Mouse (Mus musculus): Measurements from ENCODE around the gene Phldb1. TPM values are rescaled to one million over a fixed set of nuclear protein-coding genes. Genes with fewer than 3 reads are reported as not detected.
A peak's percentile ranks its signal among the peaks of the same experiment; 100 is the strongest.

Phldb1 gene
- polyA plus RNA-seq, 1 experiment, result 12.3 TPM

GRCm38 (mm10) chr9:44736301-44736700, 1.3 kb upstream of the Phldb1 start:
- DNase-seq (ENCODE audit: low read depth in 1 of 2, low spot score in 2 of 2), result no peak
- no peak overlapping the region for H3K27ac ChIP-seq (ENCODE audit: insufficient read depth, low read length)
- no peaks in the 10 kb centered on the region for H3K36me3 ChIP-seq (ENCODE audit: control insufficient read depth, insufficient read depth, low read length)
- peaks cover 14% of the 10 kb centered on the region for H3K27me3 ChIP-seq (ENCODE audit: control insufficient read depth, insufficient read depth, low read length)
- no peak overlapping the region for H3K4me3 ChIP-seq (ENCODE audit: extremely low read depth, insufficient read depth, insufficient read length)
- 77% methylated on average over 2 of the region's 2 CpGs for WGBS
- H3K4me1 ChIP-seq (ENCODE audit: control insufficient read depth, insufficient read depth, insufficient read length), result peaks cover 7% of the 10 kb centered on the region
- TF ChIP-seq POLR2A (IDR thresholded peaks at IDR 0.05; ENCODE audit: low read depth, low read length) (no peak), CTCF (IDR thresholded peaks at IDR 0.05; ENCODE audit: extremely low read depth, insufficient read depth, insufficient read length, insufficient replicate concordance) (no peak)

GRCm38 (mm10) chr9:44735886-44736285, 888 bp upstream of the Phldb1 start:
- Histone ChIP-seq H3K27me3 (ENCODE audit: control insufficient read depth, insufficient read depth, low read length) (peaks cover 14% of the 10 kb centered on the region), H3K36me3 (ENCODE audit: control insufficient read depth, insufficient read depth, low read length) (no peaks in the 10 kb centered on the region), H3K4me3 (ENCODE audit: extremely low read depth, insufficient read depth, insufficient read length) (no peak overlapping the region), H3K4me1 (ENCODE audit: control insufficient read depth, insufficient read depth, insufficient read length) (peaks cover 7% of the 10 kb centered on the region), H3K27ac (ENCODE audit: insufficient read depth, low read length) (no peak overlapping the region)
- TF ChIP-seq CTCF (IDR thresholded peaks at IDR 0.05; ENCODE audit: extremely low read depth, insufficient read depth, insufficient read length, insufficient replicate concordance) (no peak), POLR2A (IDR thresholded peaks at IDR 0.05; ENCODE audit: low read depth, low read length) (no peak)
- WGBS, result 80% methylated on average over 6 of the region's 6 CpGs
- no peak for DNase-seq (ENCODE audit: low read depth in 1 of 2, low spot score in 2 of 2)

GRCm38 (mm10) chr9:44733671-44734523, 1.1 kb downstream of the Phldb1 start:
- DNase-seq (ENCODE audit: low read depth in 1 of 2, low spot score in 2 of 2), result peak in 1 of 2 experiments; percentile 18
- TF ChIP-seq CTCF (IDR thresholded peaks at IDR 0.05; ENCODE audit: extremely low read depth, insufficient read depth, insufficient read length, insufficient replicate concordance) (no peak), POLR2A (IDR thresholded peaks at IDR 0.05; ENCODE audit: low read depth, low read length) (no peak)
- 5% methylated on average over 67 of the region's 79 CpGs for WGBS
- peak overlapping the region; percentile 37 for H3K4me3 ChIP-seq (ENCODE audit: extremely low read depth, insufficient read depth, insufficient read length)
- H3K36me3 ChIP-seq (ENCODE audit: control insufficient read depth, insufficient read depth, low read length), result no peaks in the 10 kb centered on the region
- H3K27ac ChIP-seq (ENCODE audit: insufficient read depth, low read length), result peak overlapping the region; percentile 44
- peaks cover 14% of the 10 kb centered on the region for H3K27me3 ChIP-seq (ENCODE audit: control insufficient read depth, insufficient read depth, low read length)
- H3K4me1 ChIP-seq (ENCODE audit: control insufficient read depth, insufficient read depth, insufficient read length), result peaks cover 7% of the 10 kb centered on the region

GRCm38 (mm10) chr9:44732921-44733530, 2.0 kb downstream of the Phldb1 start:
- H3K27me3 ChIP-seq (ENCODE audit: control insufficient read depth, insufficient read depth, low read length), result peaks cover 14% of the 10 kb centered on the region
- DNase-seq (ENCODE audit: low read depth in 1 of 2, low spot score in 2 of 2), result no peak
- no peak overlapping the region for H3K4me3 ChIP-seq (ENCODE audit: extremely low read depth, insufficient read depth, insufficient read length)
- TF ChIP-seq CTCF (IDR thresholded peaks at IDR 0.05; ENCODE audit: extremely low read depth, insufficient read depth, insufficient read length, insufficient replicate concordance), result no peak
- TF ChIP-seq POLR2A (IDR thresholded peaks at IDR 0.05; ENCODE audit: low read depth, low read length), result no peak
- H3K4me1 ChIP-seq (ENCODE audit: control insufficient read depth, insufficient read depth, insufficient read length), result peaks cover 7% of the 10 kb centered on the region
- WGBS, result 60% methylated on average over 12 of the region's 12 CpGs
- no peaks in the 10 kb centered on the region for H3K36me3 ChIP-seq (ENCODE audit: control insufficient read depth, insufficient read depth, low read length)
- H3K27ac ChIP-seq (ENCODE audit: insufficient read depth, low read length), result peak overlapping the region; percentile 44

- 72% methylated on average over 5 of the region's 5 CpGs for WGBS
- no peak for DNase-seq (ENCODE audit: low read depth in 1 of 2, low spot score in 2 of 2)
- no peaks in the 10 kb centered on the region for H3K36me3 ChIP-seq (ENCODE audit: control insufficient read depth, insufficient read depth, low read length)
- H3K27ac ChIP-seq (ENCODE audit: insufficient read depth, low read length), result no peak overlapping the region
- H3K4me1 ChIP-seq (ENCODE audit: control insufficient read depth, insufficient read depth, insufficient read length), result peaks cover 7% of the 10 kb centered on the region
- peaks cover 14% of the 10 kb centered on the region for H3K27me3 ChIP-seq (ENCODE audit: control insufficient read depth, insufficient read depth, low read length)
- TF ChIP-seq POLR2A (IDR thresholded peaks at IDR 0.05; ENCODE audit: low read depth, low read length) (no peak), CTCF (IDR thresholded peaks at IDR 0.05; ENCODE audit: extremely low read depth, insufficient read depth, insufficient read length, insufficient replicate concordance) (no peak)
- no peak overlapping the region for H3K4me3 ChIP-seq (ENCODE audit: extremely low read depth, insufficient read depth, insufficient read length)
Measured at GRCm38 (mm10) chr9:44732130-44732549, 2.9 kb downstream of the Phldb1 start.

GRCm38 (mm10) chr9:44727441-44727840, 7.6 kb downstream of the Phldb1 start:
- WGBS, result 72% methylated on average over 5 of the region's 5 CpGs
- H3K4me3 ChIP-seq (ENCODE audit: extremely low read depth, insufficient read depth, insufficient read length), result no peak overlapping the region
- no peaks in the 10 kb centered on the region for H3K27me3 ChIP-seq (ENCODE audit: control insufficient read depth, insufficient read depth, low read length)
- no peaks in the 10 kb centered on the region for H3K4me1 ChIP-seq (ENCODE audit: control insufficient read depth, insufficient read depth, insufficient read length)
- no peak for DNase-seq (ENCODE audit: low read depth in 1 of 2, low spot score in 2 of 2)
- H3K36me3 ChIP-seq (ENCODE audit: control insufficient read depth, insufficient read depth, low read length), result no peaks in the 10 kb centered on the region
- no peak overlapping the region for H3K27ac ChIP-seq (ENCODE audit: insufficient read depth, low read length)
- TF ChIP-seq POLR2A (IDR thresholded peaks at IDR 0.05; ENCODE audit: low read depth, low read length) (no peak), CTCF (IDR thresholded peaks at IDR 0.05; ENCODE audit: extremely low read depth, insufficient read depth, insufficient read length, insufficient replicate concordance) (no peak)
